Mouse (Mus musculus): Measurements from ENCODE around the gene Rhog.

The Rhog gene

GRCm38 (mm10) chr7:102250631-102251214 lies 5.1 kb downstream of the Rhog start:
- peak in 1 of 2 experiments; percentile 92 for DNase-seq (ENCODE audit: low spot score in 2 of 2)

DNA sequence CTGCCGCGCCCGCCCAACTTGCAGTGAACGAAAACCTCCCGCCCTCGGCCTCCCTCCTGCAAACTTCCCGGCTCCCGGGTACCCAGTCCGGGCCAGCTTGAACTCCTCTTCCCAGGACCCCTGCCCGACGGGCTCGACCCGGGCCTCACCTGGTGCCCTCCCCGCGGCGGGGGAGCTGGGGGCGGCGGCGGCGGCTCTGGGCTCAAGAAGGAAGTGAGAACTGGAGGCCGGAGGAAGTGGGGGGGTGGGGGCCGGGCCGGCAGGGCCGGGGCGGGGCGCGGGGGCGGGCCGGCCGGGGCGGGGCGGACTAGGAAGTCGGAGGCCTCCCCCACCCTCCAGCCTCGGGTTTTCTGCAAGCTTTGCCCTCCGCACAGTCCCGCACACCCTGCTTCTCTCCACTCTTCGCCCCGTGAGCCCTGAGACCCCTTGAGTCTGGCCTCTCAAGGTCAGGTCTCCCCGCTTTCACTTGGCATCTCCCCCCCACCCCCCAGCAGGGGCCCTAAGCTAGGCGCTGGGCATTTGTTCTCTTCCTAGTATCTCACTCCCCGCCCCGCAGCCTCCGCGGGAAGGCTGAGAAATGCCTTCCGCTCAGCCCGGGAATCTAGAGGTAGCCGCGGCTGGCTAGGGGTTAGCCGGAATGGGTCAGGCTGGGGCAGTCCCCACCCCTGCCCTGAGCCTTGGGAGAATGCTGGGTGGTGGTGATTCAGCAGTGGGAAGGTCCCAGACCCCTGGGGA lies 5.8 kb downstream of the Rhog start:
- DNase-seq (ENCODE audit: low spot score in 2 of 2), result peak; percentile 70 to 89

- no peak for DNase-seq (ENCODE audit: low spot score in 2 of 2)
These were observed 6.3 kb downstream of the Rhog start for GRCm38 (mm10) chr7:102249531-102249895.

DNA sequence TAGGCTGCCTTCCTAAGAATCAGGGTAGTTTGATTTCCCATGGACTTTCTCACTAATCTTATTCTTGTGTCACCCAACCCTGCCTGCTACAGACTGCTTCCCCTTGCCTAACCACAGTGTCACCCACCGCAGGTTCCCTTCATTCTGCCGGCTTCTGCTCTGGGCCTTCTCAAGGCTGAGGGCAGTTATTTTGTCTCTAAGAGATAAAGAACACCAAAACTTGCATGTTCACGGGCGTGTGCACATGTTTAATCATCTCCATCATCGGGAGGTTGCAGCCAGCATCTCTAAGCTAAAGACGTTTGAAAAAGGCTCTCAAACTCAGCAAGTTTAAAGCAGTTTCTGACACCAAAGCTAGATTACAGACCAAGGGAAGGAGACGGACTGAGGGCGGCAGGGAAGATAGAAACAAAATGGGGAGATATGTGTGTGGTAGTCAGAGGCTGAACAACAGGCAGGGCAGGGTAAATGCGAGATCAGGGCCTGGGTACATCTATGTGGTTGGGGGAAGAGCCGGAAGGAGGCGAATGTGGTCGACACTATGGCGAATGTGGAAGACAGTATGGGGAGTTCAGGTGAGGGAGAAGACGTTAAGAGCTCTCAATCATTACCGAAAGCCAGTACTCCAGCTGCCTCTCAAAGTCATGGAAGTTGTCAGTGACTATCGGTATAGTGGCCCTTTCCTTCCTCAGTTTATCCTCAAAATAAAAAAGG lies 7.0 kb downstream of the Rhog start:
- DNase-seq (ENCODE audit: low spot score in 2 of 2), result no peak

GRCm38 (mm10) chr7:102246956-102247797 lies 8.7 kb downstream of the Rhog start:
- no peak for DNase-seq (ENCODE audit: low spot score in 2 of 2)

DNA sequence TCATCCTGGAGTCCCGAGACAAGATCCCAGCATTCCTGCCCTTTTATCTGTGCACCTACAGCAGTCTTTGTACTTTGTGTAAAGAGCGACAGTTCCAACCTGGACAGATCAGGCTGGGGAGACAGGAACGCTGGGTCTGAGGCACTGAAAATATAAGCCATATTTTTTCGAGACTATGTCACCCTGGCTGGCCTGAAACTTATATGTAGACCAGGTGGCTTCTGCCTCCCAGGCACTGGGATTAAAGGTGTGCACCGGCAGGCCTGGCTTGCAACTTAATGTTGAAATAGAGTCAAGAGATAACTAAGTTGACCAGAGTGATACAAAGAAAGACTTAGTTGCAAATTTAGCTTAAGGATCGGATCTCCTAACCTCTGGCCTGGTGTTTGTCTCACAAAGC lies 9.6 kb downstream of the Rhog start:
- no peak for DNase-seq (ENCODE audit: low spot score in 2 of 2)

DNA sequence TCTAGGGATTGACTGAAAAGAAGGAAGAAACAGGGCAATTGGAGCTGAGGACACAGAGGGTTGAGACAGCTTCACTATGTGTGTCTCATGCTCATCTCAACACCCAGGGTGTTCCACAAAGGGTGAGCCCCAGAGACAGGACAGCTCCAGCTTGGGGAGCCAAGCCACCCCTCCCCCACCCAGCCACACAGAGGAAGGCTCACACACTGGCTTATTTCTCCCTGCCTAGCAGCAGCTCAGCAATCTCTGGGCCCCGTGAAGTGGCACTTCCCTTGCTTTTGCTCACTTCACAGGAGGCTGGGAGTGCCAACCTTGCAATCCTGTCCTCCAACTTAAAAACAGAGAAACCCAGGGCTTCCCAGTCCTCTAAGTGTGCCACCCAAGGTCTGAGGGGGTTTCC lies 10.1 kb downstream of the Rhog start:
- DNase-seq (ENCODE audit: low spot score in 2 of 2), result no peak

GRCm38 (mm10) chr7:102244782-102245535 lies 10.9 kb downstream of the Rhog start:
- no peak for DNase-seq (ENCODE audit: low spot score in 2 of 2)

DNA sequence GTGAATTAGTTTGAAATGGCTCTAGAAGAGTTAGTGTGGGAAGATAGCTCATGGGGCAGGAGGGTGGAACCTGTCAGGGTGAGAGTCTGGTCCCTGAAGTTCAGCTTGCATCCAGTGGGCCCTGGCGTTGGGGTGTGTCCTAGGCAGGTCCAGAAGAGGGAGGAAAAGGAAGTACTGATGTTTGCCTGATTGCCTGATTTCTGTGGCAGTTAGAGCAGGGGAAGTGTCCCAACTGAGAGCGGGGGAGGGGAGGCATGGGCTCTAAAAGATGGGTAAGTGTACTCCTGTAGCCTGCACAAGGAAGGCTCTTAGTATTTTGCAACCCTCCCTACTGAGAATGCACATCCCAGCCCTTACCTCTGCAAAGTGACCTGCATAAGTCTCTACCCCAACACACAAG lies 12.0 kb downstream of the Rhog start:
- DNase-seq (ENCODE audit: low spot score in 2 of 2), result peak in 1 of 2 experiments; percentile 36

- DNase-seq (ENCODE audit: low spot score in 2 of 2), result no peak
These were observed 12.9 kb downstream of the Rhog start for GRCm38 (mm10) chr7:102242917-102243316.

DNA sequence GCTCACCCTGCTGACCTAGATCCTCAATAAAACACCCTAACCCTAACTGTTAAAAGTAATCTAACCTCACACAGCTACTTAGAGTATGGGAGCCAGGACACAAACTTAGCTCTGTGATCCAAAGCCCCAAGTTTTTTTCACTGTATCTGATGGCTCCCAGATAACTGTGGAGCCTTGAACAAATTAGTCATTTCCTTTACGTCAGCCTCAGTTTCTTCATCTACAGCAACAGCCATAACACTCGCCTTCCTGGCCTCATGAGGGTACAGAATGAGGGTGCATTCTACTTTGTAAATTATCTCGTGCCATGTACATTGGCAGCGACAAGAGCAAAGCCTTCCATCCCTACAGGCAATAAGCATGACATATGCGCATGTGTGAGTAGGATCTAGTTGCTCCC lies 13.5 kb downstream of the Rhog start:
- no peak for DNase-seq (ENCODE audit: low spot score in 2 of 2)

DNA sequence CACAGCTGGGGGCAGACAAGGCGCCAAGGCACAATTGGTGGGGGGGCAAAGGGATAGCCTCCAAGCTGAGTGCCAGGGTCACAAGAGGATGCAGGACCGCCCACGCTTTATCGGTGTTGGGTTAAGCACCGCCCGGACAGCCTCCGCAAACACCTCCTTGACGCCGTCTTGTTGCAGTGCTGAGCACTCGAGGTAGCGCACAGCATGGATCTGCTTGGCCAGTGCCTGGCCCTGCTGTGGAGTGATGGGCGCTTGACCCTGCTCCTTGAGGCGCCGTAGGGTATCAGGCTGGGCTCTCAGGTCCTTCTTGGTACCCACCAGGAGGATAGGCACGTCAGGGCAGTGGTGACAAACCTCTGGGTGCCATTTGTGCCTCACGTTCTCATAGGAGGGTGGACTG lies 16.3 kb downstream of the Rhog start:
- DNase-seq (ENCODE audit: low spot score in 2 of 2), result no peak

DNA sequence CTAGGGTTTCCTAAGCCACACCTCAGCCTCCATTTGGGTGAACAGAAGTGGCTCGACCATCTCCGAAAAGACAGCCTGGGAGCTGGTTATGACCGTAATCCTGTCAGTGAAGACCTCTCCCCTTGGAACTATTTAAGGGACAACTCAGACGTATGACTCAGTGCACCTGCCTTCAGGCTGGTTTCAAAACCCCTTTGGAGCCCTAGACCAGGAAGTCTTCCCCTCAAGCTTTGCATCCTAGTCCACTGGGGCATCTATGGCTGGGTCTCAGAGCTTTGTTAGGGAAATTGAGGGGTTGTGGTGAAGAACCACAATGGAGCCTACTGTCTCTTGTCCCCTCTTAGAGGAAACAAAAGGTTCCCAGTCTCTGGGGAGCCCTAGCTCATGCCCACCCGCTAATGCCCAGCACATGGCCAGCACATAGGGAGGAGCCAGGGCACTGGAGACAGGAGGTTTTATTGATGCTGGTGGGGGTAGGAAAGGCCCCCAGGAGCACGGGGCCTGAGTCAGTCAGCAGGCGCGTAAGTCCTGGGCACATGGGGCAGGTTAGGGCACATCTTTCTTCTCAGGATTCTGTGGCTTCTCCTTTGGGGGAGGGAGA lies 17.1 kb downstream of the Rhog start:
- DNase-seq (ENCODE audit: low spot score in 2 of 2), result no peak

DNA sequence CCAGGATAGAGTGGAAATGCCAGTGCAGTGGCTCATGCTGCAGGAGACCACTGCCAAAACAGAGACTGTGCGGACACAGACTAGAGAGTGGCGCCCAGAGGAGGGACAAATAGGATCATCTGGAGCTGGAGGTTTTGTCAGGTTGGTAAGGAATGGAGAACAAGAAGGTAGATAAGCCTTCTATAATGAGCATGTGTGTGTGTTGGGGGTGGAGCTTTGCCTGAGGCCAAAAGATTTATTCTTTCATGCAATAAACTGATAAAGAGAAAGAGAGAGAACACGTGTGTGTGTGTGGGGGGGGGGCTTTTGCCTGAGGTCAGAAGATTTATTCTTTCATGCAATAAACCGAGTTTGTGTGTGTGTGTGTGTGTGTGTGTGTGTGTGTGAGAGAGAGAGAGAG lies 22.8 kb downstream of the Rhog start:
- no peak for DNase-seq (ENCODE audit: low spot score in 2 of 2)

- no peak for DNase-seq (ENCODE audit: low spot score in 2 of 2)
These were observed 26.0 kb downstream of the Rhog start for GRCm38 (mm10) chr7:102229814-102230213.

DNA sequence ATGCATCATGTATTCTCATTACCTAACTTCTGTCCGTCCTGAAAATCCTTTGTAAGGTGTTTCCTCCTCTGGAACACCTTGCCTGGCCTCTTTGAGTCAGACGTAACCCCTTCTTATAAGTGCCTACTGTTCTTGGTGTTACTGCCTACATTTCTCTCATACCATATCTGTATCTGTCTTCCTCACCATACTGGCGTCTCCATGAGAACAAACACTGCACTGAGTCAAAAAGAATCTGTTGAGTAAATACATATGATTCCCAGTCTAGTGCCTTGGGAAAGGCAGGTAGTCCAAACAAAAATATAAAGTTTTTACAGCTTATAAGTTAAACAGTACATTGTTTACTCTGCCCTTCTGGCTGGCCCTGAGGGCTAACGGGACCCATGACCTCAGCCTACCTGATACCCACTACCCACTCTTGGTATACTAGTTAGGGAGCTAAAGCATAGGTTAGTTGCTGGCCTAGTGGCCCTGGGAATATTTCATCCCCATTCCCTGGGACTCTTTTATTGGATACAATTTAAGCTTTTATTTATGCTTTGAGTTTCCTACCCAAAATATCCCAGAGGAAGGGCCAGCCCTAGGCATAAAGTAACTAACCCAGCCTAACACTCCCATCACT lies 27.7 kb downstream of the Rhog start:
- no peak for DNase-seq (ENCODE audit: low spot score in 2 of 2)

DNA sequence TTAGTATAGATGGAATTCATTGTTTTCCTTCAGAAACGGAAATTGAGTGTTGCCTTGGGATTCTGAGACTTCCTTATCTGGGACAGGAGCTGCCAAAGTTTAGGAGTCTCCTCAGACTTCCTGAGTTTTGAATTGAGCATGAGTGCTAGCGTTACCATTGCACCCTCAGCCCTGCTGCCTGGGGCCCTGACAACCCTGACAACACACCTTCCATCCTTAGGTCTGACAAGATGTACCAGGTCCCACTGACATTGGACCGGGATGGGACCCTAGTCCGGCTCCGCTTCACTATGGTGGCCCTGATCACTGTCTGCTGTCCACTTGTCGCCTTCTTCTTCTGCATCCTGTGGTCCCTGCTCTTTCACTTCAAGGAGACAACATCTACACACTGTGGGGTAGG lies 29.8 kb downstream of the Rhog start:
- no peak for DNase-seq (ENCODE audit: low spot score in 2 of 2)

- no peak for DNase-seq (ENCODE audit: low spot score in 2 of 2)
These were observed 31.7 kb downstream of the Rhog start for GRCm38 (mm10) chr7:102223883-102224738.

DNA sequence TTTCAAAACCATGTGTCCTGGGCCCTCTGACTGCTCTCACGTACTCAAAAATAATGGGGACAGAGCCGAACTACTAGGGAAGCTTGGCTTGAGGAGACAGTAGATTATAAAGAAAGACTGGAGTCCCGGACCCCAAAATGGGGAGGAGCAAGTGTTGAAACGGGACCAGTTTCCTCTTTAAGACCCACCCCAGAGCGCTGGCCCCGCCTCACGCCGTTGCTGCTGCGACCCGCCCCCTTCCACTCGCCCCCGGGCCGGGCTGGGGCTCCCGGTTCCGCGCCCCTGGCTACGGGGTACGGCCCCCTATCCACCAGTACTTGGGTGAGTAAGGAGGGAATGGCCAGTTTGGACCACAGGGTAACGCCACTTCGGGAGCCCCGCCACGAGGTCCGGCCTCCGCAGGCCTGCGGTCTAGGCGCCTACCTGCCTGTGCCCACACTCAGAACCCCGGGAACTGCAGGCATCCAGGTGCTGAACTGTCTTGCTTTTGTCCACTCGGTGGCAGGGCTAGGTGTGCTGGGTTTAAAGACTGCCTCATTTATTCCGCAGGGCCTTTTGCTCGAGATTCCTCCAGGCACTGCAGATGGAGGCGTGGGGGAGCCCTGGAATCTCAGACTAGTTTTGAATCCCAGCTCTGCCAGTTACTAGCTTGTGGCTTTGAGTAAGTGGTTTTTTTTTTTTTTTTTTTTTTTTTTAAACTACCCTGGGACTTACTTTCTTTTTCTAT lies 32.9 kb downstream of the Rhog start:
- DNase-seq (ENCODE audit: low spot score in 2 of 2), result peak; percentile 69 to 74

Data from urinary bladder, postnatal 36 days (tissue).